In the genomic region with DNA sequence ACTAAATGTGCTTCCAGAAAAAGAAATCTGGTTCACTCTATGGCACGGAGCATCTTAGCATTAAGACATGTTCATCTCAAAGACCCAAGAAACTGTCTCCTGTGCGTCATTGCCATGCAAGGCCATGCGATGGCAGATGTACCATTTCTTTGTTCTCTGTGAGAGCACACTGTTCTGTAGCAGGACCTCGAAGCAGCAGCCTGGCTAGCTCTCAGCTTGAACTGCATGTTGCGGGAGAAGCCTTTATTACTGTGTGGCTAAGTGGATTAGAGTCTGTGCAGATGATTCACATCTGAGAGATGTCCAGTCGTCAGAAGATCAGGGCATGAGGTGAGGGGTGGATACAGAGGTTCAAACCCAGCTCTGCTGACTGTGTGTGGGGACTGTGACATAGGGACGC, we compare ENCODE assay signal across 34 mouse cellular contexts. TPM values are rescaled to one million over a fixed set of nuclear protein-coding genes. Genes with fewer than 3 reads are reported as not detected.
DNase-seq lines count a peak whose midpoint lies in the region; ATAC-seq and TF ChIP-seq lines count a peak whose summit lies in the region.
"Had no signal": no experiment of that assay in that cellular context is flagged by ENCODE, and none has a peak within 500 bp of the region (broad histone marks: within the 10 kb centered on the region; RNA-seq: fewer than 3 reads in every experiment).

No protein-coding gene starts in this region.

- H3K4me1 ChIP-seq in forebrain, postnatal 0 days (ENCODE audit: insufficient read depth), result no peaks in the 10 kb centered on the region
- no peaks in the 10 kb centered on the region for H3K4me1 ChIP-seq in forebrain, embryonic 14.5 days (ENCODE audit: control insufficient read depth, insufficient read depth, low read length)
- no peaks in the 10 kb centered on the region for H3K4me1 ChIP-seq in stomach, embryonic 14.5 days (ENCODE audit: control insufficient read depth, insufficient read depth, low read length)
- H3K4me1 ChIP-seq in stomach, postnatal 0 days (replicated peaks; ENCODE audit: control insufficient read depth, insufficient read depth), result no peaks in the 10 kb centered on the region
- 0 out of 2 replicates have a peak, but pooled peaks cover 5% of the 10 kb centered on the region for H3K4me1 ChIP-seq in midbrain, embryonic 14.5 days (ENCODE audit: control insufficient read depth, insufficient read depth, low read length)
- H3K4me1 ChIP-seq: heart, embryonic 13.5 days; hindbrain, embryonic 10.5 days; stomach, embryonic 15.5 days had no signal

- no peak overlapping the region for H3K4me2 ChIP-seq in forebrain, postnatal 0 days (ENCODE audit: low read depth)
- H3K4me2 ChIP-seq in forebrain, embryonic 14.5 days (ENCODE audit: low read length), result no peak overlapping the region
- H3K4me2 ChIP-seq in stomach, embryonic 14.5 days (replicated peaks; ENCODE audit: low read depth, low read length), result no peak overlapping the region
- H3K4me2 ChIP-seq in stomach, postnatal 0 days (replicated peaks; ENCODE audit: low read depth), result no peak overlapping the region
- H3K4me2 ChIP-seq in midbrain, embryonic 14.5 days (ENCODE audit: low read length), result no peak overlapping the region
- H3K4me2 ChIP-seq: heart, embryonic 13.5 days; neural tube, embryonic 13.5 days; stomach, embryonic 15.5 days had no signal

- H3K9ac ChIP-seq in forebrain, postnatal 0 days, result no peak overlapping the region
- H3K9ac ChIP-seq in forebrain, embryonic 14.5 days (ENCODE audit: low read length), result no peak overlapping the region
- H3K9ac ChIP-seq in stomach, embryonic 14.5 days (replicated peaks; ENCODE audit: low read depth, low read length), result no peak overlapping the region
- H3K9ac ChIP-seq in stomach, postnatal 0 days (ENCODE audit: low read length), result no peak overlapping the region
- H3K9ac ChIP-seq in midbrain, embryonic 14.5 days (replicated peaks; ENCODE audit: low read length), result no peak overlapping the region
- H3K9ac ChIP-seq: heart, embryonic 13.5 days; liver, embryonic 14.5 days; neural tube, embryonic 13.5 days; stomach, embryonic 15.5 days had no signal

- H3K9me3 ChIP-seq in forebrain, postnatal 0 days (ENCODE audit: low read length), result no peaks in the 10 kb centered on the region
- H3K9me3 ChIP-seq in forebrain, embryonic 14.5 days (replicated peaks; ENCODE audit: control insufficient read depth, low read length), result no peaks in the 10 kb centered on the region
- no peaks in the 10 kb centered on the region for H3K9me3 ChIP-seq in stomach, embryonic 14.5 days (ENCODE audit: control insufficient read depth, low read depth, low read length)
- H3K9me3 ChIP-seq in stomach, postnatal 0 days (ENCODE audit: control insufficient read depth, low read length), result no peaks in the 10 kb centered on the region
- no peaks in the 10 kb centered on the region for H3K9me3 ChIP-seq in midbrain, embryonic 14.5 days (ENCODE audit: control insufficient read depth, low read length)
- H3K9me3 ChIP-seq: heart, embryonic 13.5 days; hindbrain, embryonic 10.5 days; neural tube, embryonic 13.5 days; stomach, embryonic 15.5 days had no signal

- peak; percentile 34 for DNase-seq in forebrain, postnatal 0 days
- no peak for DNase-seq in forebrain, embryonic 14.5 days (ENCODE audit: low spot score)
- no peak for DNase-seq in stomach, postnatal 0 days (ENCODE audit: low spot score)
- peak; percentile 52 for DNase-seq in midbrain, embryonic 14.5 days
- no peak for DNase-seq in cerebellum, adult 9-11 months
- DNase-seq in adrenal gland, adult 2 months, result no peak
- DNase-seq: adrenal gland, postnatal 36 days; cerebellum, adult 8-10 months; cerebellum, postnatal 36 days; gastrocnemius, adult 2 months; gastrocnemius, postnatal 36 days; heart, postnatal 10 days; kidney, postnatal 14 days; layer of hippocampus, adult 9-11 months; liver; lung, adult 2 months; lung, postnatal 10 days; right cerebral cortex, postnatal 4 days; thymus, postnatal 14 days had no signal

- TF ChIP-seq EP300 in stomach, postnatal 0 days (optimal IDR thresholded peaks at IDR 0.05), result no peak

- peak; percentile 73 for ATAC-seq in forebrain, postnatal 0 days
- no peak for ATAC-seq in forebrain, embryonic 14.5 days
- ATAC-seq in stomach, embryonic 14.5 days (ENCODE audit: insufficient number of reproducible peaks, insufficient read depth, low FRiP score, low read depth), result peak; percentile 18; the same call in 1 of the 2 replicates
- ATAC-seq in stomach, postnatal 0 days (ENCODE audit: low FRiP score, low TSS enrichment), result no peak
- ATAC-seq in midbrain, embryonic 14.5 days (ENCODE audit: low FRiP score, low TSS enrichment), result no peak
- ATAC-seq: CD4-positive, CD25-positive, alpha-beta regulatory T cell, adult 4 months; intestine, postnatal 0 days had no signal

- no peak overlapping the region for H3K27ac ChIP-seq in forebrain, postnatal 0 days (ENCODE audit: low read depth, low read length)
- no peak overlapping the region; the same call in 1 of the 2 replicates for H3K27ac ChIP-seq in forebrain, embryonic 14.5 days (ENCODE audit: low read depth, low read length)
- no peak overlapping the region for H3K27ac ChIP-seq in stomach, embryonic 14.5 days (ENCODE audit: low read length)
- no peak overlapping the region for H3K27ac ChIP-seq in stomach, postnatal 0 days (replicated peaks)
- no peak overlapping the region; the same call in 1 of the 2 replicates for H3K27ac ChIP-seq in midbrain, embryonic 14.5 days (replicated peaks; ENCODE audit: low read depth, low read length)
- H3K27ac ChIP-seq: gastrocnemius, adult 2 months; heart, embryonic 13.5 days; hindbrain, embryonic 10.5 days; liver, embryonic 14.5 days; neural tube, embryonic 13.5 days; stomach, embryonic 15.5 days had no signal

- no peaks in the 10 kb centered on the region for H3K36me3 ChIP-seq in forebrain, postnatal 0 days (ENCODE audit: insufficient read depth)
- H3K36me3 ChIP-seq in forebrain, embryonic 14.5 days (ENCODE audit: control insufficient read depth, insufficient read depth, low read length), result no peaks in the 10 kb centered on the region
- no peaks in the 10 kb centered on the region for H3K36me3 ChIP-seq in stomach, embryonic 14.5 days (ENCODE audit: control insufficient read depth, insufficient read depth, low read length)
- H3K36me3 ChIP-seq in stomach, postnatal 0 days (ENCODE audit: control insufficient read depth, insufficient read depth, low read length), result no peaks in the 10 kb centered on the region
- H3K36me3 ChIP-seq in midbrain, embryonic 14.5 days (ENCODE audit: control insufficient read depth, insufficient read depth, low read length), result no peaks in the 10 kb centered on the region
- H3K36me3 ChIP-seq: heart, embryonic 13.5 days; hindbrain, embryonic 10.5 days; stomach, embryonic 15.5 days had no signal

- TF ChIP-seq CTCF in forebrain, postnatal 0 days (IDR thresholded peaks at IDR 0.05; ENCODE audit: low read depth), result 0 out of 2 replicates have a peak, but pooled peaks have one; percentile 4
- no peak for TF ChIP-seq CTCF in stomach, postnatal 0 days (IDR thresholded peaks at IDR 0.05; ENCODE audit: low read depth)

- H3K4me3 ChIP-seq in forebrain, postnatal 0 days (ENCODE audit: low read depth, low read length), result no peak overlapping the region
- H3K4me3 ChIP-seq in forebrain, embryonic 14.5 days (ENCODE audit: low read depth, low read length), result no peak overlapping the region
- H3K4me3 ChIP-seq in stomach, embryonic 14.5 days (ENCODE audit: low read depth, low read length), result no peak overlapping the region
- no peak overlapping the region for H3K4me3 ChIP-seq in stomach, postnatal 0 days (ENCODE audit: low read depth, low read length)
- no peak overlapping the region for H3K4me3 ChIP-seq in midbrain, embryonic 14.5 days (replicated peaks; ENCODE audit: low read depth, low read length)
- H3K4me3 ChIP-seq: gastrocnemius, adult 2 months; heart, embryonic 13.5 days; hindbrain, embryonic 10.5 days; neural tube, embryonic 13.5 days; stomach, embryonic 15.5 days had no signal

- 53% methylated on average over 7 of the region's 7 CpGs for WGBS in forebrain, postnatal 0 days
- WGBS in forebrain, embryonic 14.5 days, result 73% methylated on average over 7 of the region's 7 CpGs
- 74% methylated on average over 7 of the region's 7 CpGs for WGBS in stomach, embryonic 14.5 days
- 68% methylated on average over 7 of the region's 7 CpGs for WGBS in stomach, postnatal 0 days
- 38% methylated on average over 7 of the region's 7 CpGs for WGBS in midbrain, embryonic 14.5 days

- no peaks in the 10 kb centered on the region for H3K27me3 ChIP-seq in forebrain, postnatal 0 days (ENCODE audit: insufficient read depth, low read length)
- no peaks in the 10 kb centered on the region for H3K27me3 ChIP-seq in forebrain, embryonic 14.5 days (replicated peaks; ENCODE audit: control insufficient read depth, insufficient read depth, low read length)
- no peaks in the 10 kb centered on the region for H3K27me3 ChIP-seq in stomach, embryonic 14.5 days (ENCODE audit: control insufficient read depth, insufficient read depth, low read length)
- H3K27me3 ChIP-seq in stomach, postnatal 0 days (ENCODE audit: control insufficient read depth, insufficient read depth, low read length), result no peaks in the 10 kb centered on the region
- no peaks in the 10 kb centered on the region for H3K27me3 ChIP-seq in midbrain, embryonic 14.5 days (ENCODE audit: control insufficient read depth, insufficient read depth, low read length)
- H3K27me3 ChIP-seq: heart, embryonic 13.5 days; neural tube, embryonic 13.5 days; stomach, embryonic 15.5 days had no signal

RNA-seq across cellular contexts. Expression of a gene that starts 28.9 kb away (rescaled TPM):
- not detected in 2 replicates for total RNA-seq in forebrain, postnatal 0 days (2014; rRNA removed)
- polyA plus RNA-seq in forebrain, postnatal 0 days (2015; fragmentation: Nextera tagmentation; extraction: Ambion mirVana), result not detected in 2 replicates
- polyA plus RNA-seq in forebrain, embryonic 14.5 days (2014; fragmentation: Nextera tagmentation; extraction: Ambion mirVana), result not detected in 2 replicates
- not detected in 2 replicates for polyA plus RNA-seq in stomach, embryonic 14.5 days (2014; fragmentation: Nextera tagmentation; extraction: Ambion mirVana)
- not detected in 2 replicates for polyA plus RNA-seq in stomach, postnatal 0 days (2015; fragmentation: Nextera tagmentation; extraction: Ambion mirVana)
- not detected in 2 replicates for polyA plus RNA-seq in midbrain, embryonic 14.5 days (2014; fragmentation: Nextera tagmentation; extraction: Ambion mirVana)
- not detected for total RNA-seq in adrenal gland, adult 2 months (2021)
- not detected in 2 replicates for polyA plus RNA-seq in adrenal gland, adult 2 months (2012; rRNA removed)
- total RNA-seq: adrenal gland, adult 18-20 months; adrenal gland, postnatal 36 days; gastrocnemius, adult 2 months; gastrocnemius, postnatal 36 days; heart, adult 8-10 months; heart, postnatal 10 days; left cerebral cortex, postnatal 10 days had no signal
- polyA plus RNA-seq: CD4-positive, CD25-positive, alpha-beta regulatory T cell, adult 4 months; embryonic facial prominence, embryonic 11.5 days; heart, embryonic 13.5 days; hindbrain, embryonic 10.5 days; intestine, postnatal 0 days; kidney, embryonic 14.5 days; limb, embryonic 11.5 days; liver, embryonic 14.5 days; lung, adult 2 months; neural tube, embryonic 13.5 days; stomach, embryonic 15.5 days; urinary bladder, adult 2 months had no signal

Comparison
In these comparisons a context has a peak if more than half of its experiments do, and no peak if none do; other contexts are left out.
1. ATAC-seq: peak in forebrain, postnatal 0 days (single experiment) and stomach, embryonic 14.5 days (single experiment); none in forebrain, embryonic 14.5 days (single experiment), stomach, postnatal 0 days (single experiment) and midbrain, embryonic 14.5 days (single experiment).
2. DNase-seq: peak in forebrain, postnatal 0 days (single experiment) and midbrain, embryonic 14.5 days (single experiment); none in forebrain, embryonic 14.5 days (single experiment), stomach, postnatal 0 days (single experiment), cerebellum, adult 9-11 months (single experiment) and adrenal gland, adult 2 months (single experiment).